8 mouse cellular contexts compared by ENCODE assay signal in the genomic region with DNA sequence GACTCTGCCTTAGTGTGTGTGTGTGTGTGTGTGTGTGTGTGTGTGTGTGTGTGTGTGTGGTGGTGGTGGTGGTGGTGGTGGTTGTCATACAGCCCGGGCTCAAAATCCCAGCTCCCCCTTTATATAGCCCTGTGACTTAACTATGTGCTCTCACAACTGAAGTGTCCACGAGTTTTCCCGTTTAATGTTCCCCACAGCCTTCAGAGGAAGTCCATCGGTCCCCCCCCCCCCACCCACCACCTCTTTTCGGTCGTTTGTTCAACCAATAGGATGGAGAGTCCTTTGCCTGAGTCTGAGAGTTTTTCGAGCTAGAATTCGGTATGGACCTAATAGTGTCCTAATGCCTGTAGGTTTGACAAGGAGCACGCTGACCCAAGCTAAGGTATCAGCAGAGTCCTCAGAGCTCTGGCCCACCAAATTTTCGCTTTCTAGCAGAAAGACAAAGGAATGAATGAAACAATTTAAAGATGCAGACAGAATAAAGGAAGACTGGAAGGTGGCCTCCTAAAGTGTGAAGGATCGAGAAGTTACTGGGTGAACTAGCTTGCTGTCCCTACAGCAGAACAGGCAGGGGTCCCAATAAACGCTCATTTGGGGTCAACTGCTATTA. TPM values are rescaled to one million over a fixed set of nuclear protein-coding genes. Genes with fewer than 3 reads are reported as not detected.
A peak's percentile ranks its signal among the peaks of the same experiment; 100 is the strongest.
DNase-seq lines count a peak whose midpoint lies in the region; ATAC-seq and TF ChIP-seq lines count a peak whose summit lies in the region.

No protein-coding gene starts in this region.

- TF ChIP-seq RAD21 in MEL (IDR thresholded peaks at IDR 0.05; ENCODE audit: low read depth, low read length): no peak

- DNase-seq in heart, adult 18-20 months: no peak
- DNase-seq in MEL (ENCODE audit: low read depth, low spot score): peak; percentile 76
- no peak for DNase-seq in hindbrain, embryonic 14.5 days (ENCODE audit: low spot score)
- no peak for DNase-seq in gastrocnemius, adult 8-10 months (ENCODE audit: low spot score in 2 of 2)
- DNase-seq in gastrocnemius, postnatal 4 days (ENCODE audit: low spot score in 2 of 2): no peak

- no peaks in the 10 kb centered on the region for H3K9me3 ChIP-seq in heart, embryonic 15.5 days (replicated peaks)
- H3K9me3 ChIP-seq in MEL (replicated peaks; ENCODE audit: insufficient read depth, low read length): no peaks in the 10 kb centered on the region
- H3K9me3 ChIP-seq in hindbrain, embryonic 14.5 days (ENCODE audit: control insufficient read depth, low read length): no peaks in the 10 kb centered on the region
- no peaks in the 10 kb centered on the region for H3K9me3 ChIP-seq in midbrain, embryonic 13.5 days

- peaks cover 20% of the 10 kb centered on the region for H3K36me3 ChIP-seq in heart, embryonic 15.5 days
- peaks cover 0 to 27% of the 10 kb centered on the region in 2 experiments; a peak in 2 of 4 replicates for H3K36me3 ChIP-seq in MEL (ENCODE audit: control insufficient read depth in 1 of 2, insufficient read depth in 2 of 2, low read length in 2 of 2)
- peaks cover 21% of the 10 kb centered on the region for H3K36me3 ChIP-seq in hindbrain, embryonic 14.5 days (replicated peaks; ENCODE audit: control insufficient read depth, insufficient read depth)
- H3K36me3 ChIP-seq in midbrain, embryonic 13.5 days: peaks cover 22% of the 10 kb centered on the region

- no peak; a peak in 1 of 4 replicates for TF ChIP-seq POLR2A in MEL (IDR thresholded peaks at IDR 0.05; ENCODE audit: control insufficient read depth in 1 of 2, insufficient read depth in 1 of 2, low read depth in 1 of 2, low read length in 2 of 2, poor library complexity in 1 of 2)

- H3K4me3 ChIP-seq in heart, embryonic 15.5 days: peak overlapping the region; percentile 77
- H3K4me3 ChIP-seq in MEL (ENCODE audit: control insufficient read depth in 1 of 2, insufficient read depth in 1 of 2, low read depth in 2 of 2, low read length in 2 of 2): peak overlapping the region; percentile 57 to 74
- peak overlapping the region; percentile 66 for H3K4me3 ChIP-seq in hindbrain, embryonic 14.5 days (replicated peaks; ENCODE audit: low read length)
- peak overlapping the region; percentile 82 for H3K4me3 ChIP-seq in midbrain, embryonic 13.5 days (replicated peaks)

- peak overlapping the region; percentile 90 for H3K4me2 ChIP-seq in heart, embryonic 15.5 days
- peak overlapping the region; percentile 81 for H3K4me2 ChIP-seq in hindbrain, embryonic 14.5 days (replicated peaks)
- H3K4me2 ChIP-seq in midbrain, embryonic 13.5 days (replicated peaks): peak overlapping the region; percentile 87

- no peak for TF ChIP-seq CTCF in MEL (IDR thresholded peaks at IDR 0.05 in 2 of 3, conservative IDR thresholded peaks at IDR 0.05 in 1 of 3; ENCODE audit: control insufficient read depth in 1 of 3, insufficient read depth in 1 of 3, low read depth in 2 of 3, low read length in 3 of 3, poor library complexity in 1 of 3, severe bottlenecking in 1 of 3)

- peak overlapping the region; percentile 82 for H3K9ac ChIP-seq in heart, embryonic 15.5 days
- H3K9ac ChIP-seq in MEL (ENCODE audit: control insufficient read depth, low read depth, low read length, poor library complexity, severe bottlenecking): peak overlapping the region; percentile 77
- H3K9ac ChIP-seq in hindbrain, embryonic 14.5 days: peak overlapping the region; percentile 80
- H3K9ac ChIP-seq in midbrain, embryonic 13.5 days (replicated peaks): peak overlapping the region; percentile 88

- 33% methylated on average over 12 of the region's 12 CpGs for WGBS in heart, embryonic 15.5 days
- 35% methylated on average over 12 of the region's 12 CpGs for WGBS in hindbrain, embryonic 14.5 days
- 35% methylated on average over 12 of the region's 12 CpGs for WGBS in midbrain, embryonic 13.5 days

- ATAC-seq in heart, embryonic 15.5 days (replicated peaks; ENCODE audit: insufficient number of reproducible peaks, insufficient read depth, low FRiP score, low read depth): no peak
- no peak for ATAC-seq in hindbrain, embryonic 14.5 days (ENCODE audit: low FRiP score)
- no peak for ATAC-seq in midbrain, embryonic 13.5 days
- no peak for ATAC-seq in monocyte, adult 5-6 weeks (replicated peaks; ENCODE audit: insufficient number of reproducible peaks, low FRiP score, low TSS enrichment, poor library complexity, severe bottlenecking)

- peaks cover 61% of the 10 kb centered on the region for H3K4me1 ChIP-seq in heart, embryonic 15.5 days (replicated peaks)
- H3K4me1 ChIP-seq in MEL (ENCODE audit: control insufficient read depth in 1 of 2, insufficient read depth in 2 of 2, low read length in 2 of 2): peaks cover 4 to 51% of the 10 kb centered on the region in 2 experiments
- H3K4me1 ChIP-seq in hindbrain, embryonic 14.5 days (replicated peaks; ENCODE audit: control insufficient read depth, insufficient read depth, low read length): peaks cover 22% of the 10 kb centered on the region
- H3K4me1 ChIP-seq in midbrain, embryonic 13.5 days (replicated peaks): peaks cover 50% of the 10 kb centered on the region

- no peaks in the 10 kb centered on the region for H3K27me3 ChIP-seq in heart, embryonic 15.5 days
- H3K27me3 ChIP-seq in MEL (ENCODE audit: control insufficient read depth in 1 of 2, insufficient read depth in 2 of 2, low read length in 2 of 2): no peaks in the 10 kb centered on the region
- H3K27me3 ChIP-seq in hindbrain, embryonic 14.5 days (ENCODE audit: control insufficient read depth, insufficient read depth, low read length): peaks cover 20% of the 10 kb centered on the region
- H3K27me3 ChIP-seq in midbrain, embryonic 13.5 days: peaks cover 30% of the 10 kb centered on the region

- peaks cover 31% of the 10 kb centered on the region for H3K79me2 ChIP-seq in MEL (ENCODE audit: control insufficient read depth, insufficient read depth, low read length, poor library complexity)

- H3K27ac ChIP-seq in heart, embryonic 15.5 days: peak overlapping the region; percentile 93
- H3K27ac ChIP-seq in MEL (ENCODE audit: control insufficient read depth, low read depth, low read length): peak overlapping the region; percentile 94
- H3K27ac ChIP-seq in hindbrain, embryonic 14.5 days: 0 out of 2 replicates have a peak overlapping the region, but pooled peaks have one; percentile 95
- 0 out of 2 replicates have a peak overlapping the region, but pooled peaks have one; percentile 96 for H3K27ac ChIP-seq in midbrain, embryonic 13.5 days

- no peak for TF ChIP-seq EP300 in MEL (IDR thresholded peaks at IDR 0.05; ENCODE audit: low read depth in 1 of 2, low read length in 2 of 2)

RNA-seq across cellular contexts. Expression of a gene that starts 1.1 kb away (rescaled TPM):
- 136 and 138 TPM in 2 replicates for polyA plus RNA-seq in heart, embryonic 15.5 days (2015; fragmentation: Nextera tagmentation; extraction: Ambion mirVana)
- 10 to 100 TPM; 78.3 to 95.2 TPM for total RNA-seq in heart, adult 18-20 months (2021)
- total RNA-seq in MEL (2012; rRNA removed): 448 and 467 TPM in 2 replicates
- polyA plus RNA-seq in MEL (2012; ENCODE audit: insufficient read depth in 1 of 2, insufficient read length in 2 of 2, low read depth in 1 of 2, low replicate concordance in 2 of 2, missing spikeins in 1 of 2): 100 to 1,000 TPM in 1 of 2 experiments, not detected in 1; 349 TPM
- polyA plus RNA-seq in hindbrain, embryonic 14.5 days (2014; fragmentation: Nextera tagmentation; extraction: Ambion mirVana): 211 and 215 TPM in 2 replicates
- 116 and 151 TPM in 2 replicates for polyA plus RNA-seq in midbrain, embryonic 13.5 days (2015; fragmentation: Nextera tagmentation; extraction: Ambion mirVana)
- total RNA-seq in gastrocnemius, adult 8-10 months (2022): 100 to 1,000 TPM; 144 to 194 (median 165) TPM
- total RNA-seq in monocyte, adult 5-6 weeks (2017): 31.2 to 34.4 TPM (median 33.6 TPM) in 3 replicates
- total RNA-seq in gastrocnemius, postnatal 4 days (2021): 100 to 1,000 TPM; 364 to 392 TPM

RNA-seq across cellular contexts. Expression of a gene that starts 2.6 kb away (rescaled TPM):
- 16.4 and 25.3 TPM in 2 replicates for polyA plus RNA-seq in heart, embryonic 15.5 days (2015; fragmentation: Nextera tagmentation; extraction: Ambion mirVana)
- total RNA-seq in heart, adult 18-20 months (2021): 10 to 100 TPM; 14.7 TPM
- 12.6 and 13.0 TPM in 2 replicates for total RNA-seq in MEL (2012; rRNA removed)
- 10 to 100 TPM in 1 of 2 experiments, not detected in 1; 30.8 TPM for polyA plus RNA-seq in MEL (2012; ENCODE audit: insufficient read depth in 1 of 2, insufficient read length in 2 of 2, low read depth in 1 of 2, low replicate concordance in 2 of 2, missing spikeins in 1 of 2)
- polyA plus RNA-seq in hindbrain, embryonic 14.5 days (2014; fragmentation: Nextera tagmentation; extraction: Ambion mirVana): 10.6 and 11.4 TPM in 2 replicates
- polyA plus RNA-seq in midbrain, embryonic 13.5 days (2015; fragmentation: Nextera tagmentation; extraction: Ambion mirVana): 9.6 and 11.6 TPM in 2 replicates
- total RNA-seq in gastrocnemius, adult 8-10 months (2022): 10 to 100 TPM in 1 of 4 experiments, 1 to 10 TPM in 3; 7.0 to 10.9 (median 9.4) TPM
- total RNA-seq in monocyte, adult 5-6 weeks (2017): 9.2 to 17.4 TPM (median 15.8 TPM) in 3 replicates
- 10 to 100 TPM; 22.2 to 23.9 TPM for total RNA-seq in gastrocnemius, postnatal 4 days (2021)

RNA-seq across cellular contexts. Expression of a gene that starts 6.6 kb away (rescaled TPM):
- 77.0 and 91.2 TPM in 2 replicates for polyA plus RNA-seq in heart, embryonic 15.5 days (2015; fragmentation: Nextera tagmentation; extraction: Ambion mirVana)
- 10 to 100 TPM; 18.9 to 19.1 TPM for total RNA-seq in heart, adult 18-20 months (2021)
- 51.4 and 53.9 TPM in 2 replicates for total RNA-seq in MEL (2012; rRNA removed)
- 100 to 1,000 TPM in 1 of 2 experiments, not detected in 1; 167 TPM for polyA plus RNA-seq in MEL (2012; ENCODE audit: insufficient read depth in 1 of 2, insufficient read length in 2 of 2, low read depth in 1 of 2, low replicate concordance in 2 of 2, missing spikeins in 1 of 2)
- polyA plus RNA-seq in hindbrain, embryonic 14.5 days (2014; fragmentation: Nextera tagmentation; extraction: Ambion mirVana): 99.2 and 101 TPM in 2 replicates
- polyA plus RNA-seq in midbrain, embryonic 13.5 days (2015; fragmentation: Nextera tagmentation; extraction: Ambion mirVana): 88.5 and 100 TPM in 2 replicates
- total RNA-seq in gastrocnemius, adult 8-10 months (2022): 10 to 100 TPM in 1 of 4 experiments, 1 to 10 TPM in 3; 4.2 to 10.4 (median 5.8) TPM
- total RNA-seq in monocyte, adult 5-6 weeks (2017): 62.9 to 104 TPM (median 63.6 TPM) in 3 replicates
- total RNA-seq in gastrocnemius, postnatal 4 days (2021): 10 to 100 TPM; 25.3 to 28.6 TPM

RNA-seq across cellular contexts. Expression of a gene that starts 13.8 kb away (rescaled TPM):
- polyA plus RNA-seq in heart, embryonic 15.5 days (2015; fragmentation: Nextera tagmentation; extraction: Ambion mirVana): 133 and 149 TPM in 2 replicates
- 100 to 1,000 TPM; 462 to 481 TPM for total RNA-seq in heart, adult 18-20 months (2021)
- 11.2 and 11.5 TPM in 2 replicates for total RNA-seq in MEL (2012; rRNA removed)
- 10 to 100 TPM in 1 of 2 experiments, not detected in 1; 67.6 TPM for polyA plus RNA-seq in MEL (2012; ENCODE audit: insufficient read depth in 1 of 2, insufficient read length in 2 of 2, low read depth in 1 of 2, low replicate concordance in 2 of 2, missing spikeins in 1 of 2)
- polyA plus RNA-seq in hindbrain, embryonic 14.5 days (2014; fragmentation: Nextera tagmentation; extraction: Ambion mirVana): 54.8 and 57.6 TPM in 2 replicates
- polyA plus RNA-seq in midbrain, embryonic 13.5 days (2015; fragmentation: Nextera tagmentation; extraction: Ambion mirVana): 23.2 and 28.3 TPM in 2 replicates
- total RNA-seq in gastrocnemius, adult 8-10 months (2022): 100 to 1,000 TPM; 167 to 187 (median 183) TPM
- 0.43 to 3.0 TPM (median 1.8 TPM) in 3 replicates for total RNA-seq in monocyte, adult 5-6 weeks (2017)
- 10 to 100 TPM; 68.0 to 73.0 TPM for total RNA-seq in gastrocnemius, postnatal 4 days (2021)

RNA-seq across cellular contexts. Expression of a gene that starts 18.7 kb away (rescaled TPM):
- 37.9 and 39.1 TPM in 2 replicates for polyA plus RNA-seq in heart, embryonic 15.5 days (2015; fragmentation: Nextera tagmentation; extraction: Ambion mirVana)
- 10 to 100 TPM; 54.6 to 55.1 TPM for total RNA-seq in heart, adult 18-20 months (2021)
- 3.2 and 4.2 TPM in 2 replicates for total RNA-seq in MEL (2012; rRNA removed)
- 10 to 100 TPM in 1 of 2 experiments, not detected in 1; 12.9 TPM for polyA plus RNA-seq in MEL (2012; ENCODE audit: insufficient read depth in 1 of 2, insufficient read length in 2 of 2, low read depth in 1 of 2, low replicate concordance in 2 of 2, missing spikeins in 1 of 2)
- 22.8 and 23.7 TPM in 2 replicates for polyA plus RNA-seq in hindbrain, embryonic 14.5 days (2014; fragmentation: Nextera tagmentation; extraction: Ambion mirVana)
- 24.2 and 25.4 TPM in 2 replicates for polyA plus RNA-seq in midbrain, embryonic 13.5 days (2015; fragmentation: Nextera tagmentation; extraction: Ambion mirVana)
- 10 to 100 TPM; 32.2 to 37.7 (median 36.4) TPM for total RNA-seq in gastrocnemius, adult 8-10 months (2022)
- total RNA-seq in monocyte, adult 5-6 weeks (2017): 20.1 to 34.0 TPM (median 27.0 TPM) in 3 replicates
- total RNA-seq in gastrocnemius, postnatal 4 days (2021): 10 to 100 TPM; 32.3 to 34.2 TPM
